Mouse (Mus musculus) embryonic fibroblast, embryonic 13.5 days (primary cell): ENCODE results near the gene Gpatch1.

Experiments
- CTCF ChIP-seq: IDR thresholded peaks from 2 replicates; pipeline ENCODE4 v1.5.1; 2011; ENCODE audit warnings: mild to moderate bottlenecking, control low read depth, low read length, moderate library complexity, borderline replicate concordance; ENCODE audit not compliant: insufficient read depth
- POLR2A ChIP-seq: IDR thresholded peaks from 2 replicates; pipeline ENCODE4 v1.6.1; 2011; ENCODE audit warnings: low read depth, mild to moderate bottlenecking, control low read depth, low read length, moderate library complexity

DNA sequence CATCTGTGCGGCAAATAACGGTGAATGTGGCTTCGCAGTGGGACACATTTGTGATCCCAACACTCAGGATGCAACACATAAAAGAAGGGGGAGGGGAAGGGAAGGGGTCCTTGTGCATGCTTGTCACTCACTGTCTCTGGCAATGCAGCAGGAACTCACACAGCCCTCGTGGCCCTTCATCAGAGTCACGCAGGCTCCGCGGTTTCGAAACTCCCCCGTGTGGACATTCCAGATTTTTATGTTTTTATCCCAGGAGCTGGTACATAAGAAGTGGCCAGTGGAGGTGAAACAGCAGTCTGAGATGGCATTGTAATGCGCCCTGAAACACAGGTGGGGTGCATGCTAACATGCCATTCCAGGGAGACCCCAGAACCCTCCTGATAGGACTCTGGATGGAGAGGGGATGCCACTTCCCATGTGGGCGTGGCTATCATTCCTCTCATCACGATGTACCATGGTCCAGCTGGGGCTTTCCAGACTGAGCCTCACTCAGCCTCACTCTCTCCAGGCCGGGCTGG, 66.1 kb downstream of the Gpatch1 start:
- TF ChIP-seq CTCF: 0 out of 2 replicates have a peak, but pooled peaks have one; percentile 28
- no peak for TF ChIP-seq POLR2A
